Mouse (Mus musculus) adrenal gland, adult 2 months (tissue): Measurements from ENCODE around the gene Myo1b. TPM values are rescaled to one million over a fixed set of nuclear protein-coding genes. Genes with fewer than 3 reads are reported as not detected.

ENCODE experiments used
- DNase-seq: peaks from one replicate; pipeline ENCODE4 v3.0.0; 2021
- polyA plus RNA-seq: library from polyadenylated mRNA; depleted of rRNA; stranded (reverse); fragments of >200 nt; gene quantifications from 2 replicates; pipeline ENCODE4 v1.2.3, GENCODE M21; 2012
- total RNA-seq, 2 experiments: library from RNA; stranded (reverse); gene quantifications; 2 replicates each; pipeline ENCODE4 v1.2.3; 2021

The Myo1b gene
- total and polyA plus RNA-seq, 3 experiments = 11.3 to 50.4 (median 43.8) TPM

DNA sequence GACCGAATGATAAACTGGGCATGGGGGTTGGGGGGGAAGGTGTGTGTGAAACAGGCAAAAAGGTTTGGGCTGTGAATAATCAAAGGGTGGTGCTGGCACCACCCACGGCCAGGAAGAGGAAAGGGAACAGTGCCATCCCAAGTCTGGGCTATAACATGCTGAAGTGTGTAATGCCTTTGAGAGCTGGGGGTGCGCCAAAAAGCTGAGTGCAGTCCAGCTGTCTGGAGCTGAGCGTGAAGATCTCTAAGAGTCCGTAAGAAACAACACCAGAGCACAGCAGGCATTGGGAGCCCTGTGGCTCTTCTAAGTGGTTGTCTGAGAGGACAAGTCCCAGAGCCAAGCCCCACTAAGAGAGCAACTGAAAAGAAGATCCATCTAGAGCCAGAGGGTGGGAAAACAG is 63.6 kb downstream of the Myo1b start:
- no peak for DNase-seq

DNA sequence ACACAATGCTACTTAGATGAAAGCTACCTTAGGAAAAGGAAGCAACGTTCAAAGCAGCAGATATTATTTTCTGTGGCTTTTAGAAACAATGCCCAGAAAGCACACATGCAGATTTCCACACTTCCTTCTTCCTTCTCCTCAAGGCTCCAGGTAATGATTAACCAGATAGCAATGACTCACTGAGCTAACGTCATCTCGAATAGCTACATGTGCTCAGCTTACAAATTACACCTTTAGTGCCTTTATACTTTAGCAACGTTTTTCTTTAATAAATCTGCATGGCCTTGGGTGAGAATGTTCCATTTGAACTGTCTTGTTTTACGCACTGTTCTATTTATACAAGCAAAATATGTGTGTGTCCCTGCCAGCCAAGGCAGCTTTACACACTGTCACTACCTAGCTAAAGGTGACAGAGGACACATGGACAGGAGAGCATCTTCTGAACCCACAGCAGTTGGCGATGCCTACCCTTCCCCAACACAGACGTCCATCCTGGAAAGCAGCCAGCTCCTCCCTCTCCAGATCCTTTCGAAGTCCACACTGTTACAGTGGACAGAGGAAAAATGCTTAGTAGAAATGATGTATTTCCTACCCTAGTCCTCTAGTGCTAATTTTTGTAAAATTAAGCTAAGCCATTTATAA is 66.2 kb downstream of the Myo1b start:
- no peak for DNase-seq

DNA sequence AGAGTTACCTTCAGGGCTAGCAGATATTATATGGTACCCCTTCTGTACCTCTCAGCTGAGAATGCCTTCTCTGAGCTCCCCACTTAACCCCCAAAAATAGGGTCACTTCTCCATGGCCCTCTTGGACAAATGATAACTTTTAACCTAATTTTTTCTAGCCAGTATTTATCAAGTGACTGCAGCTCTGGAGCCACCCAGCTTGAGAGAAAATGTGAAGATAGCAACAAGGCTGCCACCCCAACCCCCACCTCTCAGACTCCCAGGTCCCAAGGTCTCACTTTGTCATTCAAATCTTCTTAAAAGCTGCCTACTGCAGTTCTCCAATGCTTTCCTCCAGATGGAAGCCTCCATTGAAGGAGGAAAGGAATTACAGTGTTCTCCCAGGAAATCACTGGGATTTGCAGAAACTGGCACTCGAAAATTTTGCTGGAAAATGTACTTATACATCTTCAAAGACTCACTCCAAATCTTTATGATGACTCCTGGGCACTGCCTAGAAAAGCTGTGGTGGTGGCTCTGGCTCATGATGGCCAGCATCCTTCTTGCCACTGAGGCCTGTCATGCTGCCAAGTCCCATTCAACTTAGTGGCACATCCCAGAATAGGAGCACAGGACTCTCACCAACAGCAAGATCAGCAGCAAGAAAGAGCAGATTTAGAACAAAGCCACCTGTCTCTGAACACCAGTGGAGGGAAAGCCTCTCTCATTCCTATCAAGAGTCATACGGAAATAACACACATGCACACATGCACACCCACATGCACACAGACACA is 70.4 kb downstream of the Myo1b start:
- no peak for DNase-seq

DNA sequence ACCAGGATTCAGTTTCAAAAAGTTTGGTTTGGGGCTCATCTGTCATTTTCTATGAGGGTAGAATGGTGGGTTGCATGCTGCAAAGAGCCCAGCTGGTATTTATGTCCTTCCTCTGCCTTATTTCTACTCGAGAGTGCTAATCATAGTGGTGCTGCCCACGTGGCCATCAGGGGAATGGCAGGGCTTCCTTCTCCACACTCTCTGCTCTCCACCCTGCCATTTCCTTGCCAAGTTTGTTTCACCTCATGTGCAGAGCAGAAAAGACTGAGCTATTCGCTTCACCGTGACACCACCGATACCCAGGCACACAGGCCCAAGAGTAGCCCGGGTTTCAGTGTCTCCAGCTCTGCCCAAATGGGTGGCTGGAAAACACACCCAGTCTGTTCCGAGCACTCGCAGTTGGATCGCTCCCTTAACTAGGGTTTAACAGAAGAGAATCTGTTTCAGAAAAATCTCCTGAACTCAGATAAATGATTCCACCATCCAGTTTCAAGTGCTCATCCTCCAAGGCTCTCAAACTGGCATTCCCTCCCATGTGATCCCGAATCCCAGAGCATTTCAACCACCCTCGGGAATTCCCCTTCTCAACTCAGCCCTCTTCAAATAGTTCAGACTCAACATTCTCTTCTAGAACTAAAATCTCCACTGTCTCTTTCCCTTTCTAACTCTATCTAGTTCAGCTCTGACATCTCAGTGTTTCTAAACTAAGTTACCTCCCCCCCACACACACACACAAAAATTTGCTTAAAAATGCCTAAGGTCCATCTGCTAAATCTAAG is 77.8 kb downstream of the Myo1b start:
- DNase-seq = no peak

DNA sequence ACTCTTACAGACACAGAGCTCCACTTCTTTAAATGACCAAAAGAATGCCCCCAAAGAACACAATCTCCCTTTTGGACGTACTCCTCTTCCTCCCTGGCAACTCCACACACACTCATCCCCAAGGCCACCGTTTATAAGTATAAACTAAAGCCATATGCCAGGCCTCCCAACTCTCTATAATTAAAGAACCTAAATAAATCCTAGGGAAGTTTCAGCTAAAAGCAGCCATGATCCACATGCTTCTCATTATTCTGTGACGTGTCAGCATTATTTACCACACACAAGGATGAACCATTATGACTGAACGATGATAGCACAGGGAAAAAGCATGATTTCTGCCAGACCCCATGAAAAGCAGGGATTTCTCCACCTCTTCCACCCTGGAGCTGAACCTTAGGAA is 78.6 kb downstream of the Myo1b start:
- no peak for DNase-seq

DNA sequence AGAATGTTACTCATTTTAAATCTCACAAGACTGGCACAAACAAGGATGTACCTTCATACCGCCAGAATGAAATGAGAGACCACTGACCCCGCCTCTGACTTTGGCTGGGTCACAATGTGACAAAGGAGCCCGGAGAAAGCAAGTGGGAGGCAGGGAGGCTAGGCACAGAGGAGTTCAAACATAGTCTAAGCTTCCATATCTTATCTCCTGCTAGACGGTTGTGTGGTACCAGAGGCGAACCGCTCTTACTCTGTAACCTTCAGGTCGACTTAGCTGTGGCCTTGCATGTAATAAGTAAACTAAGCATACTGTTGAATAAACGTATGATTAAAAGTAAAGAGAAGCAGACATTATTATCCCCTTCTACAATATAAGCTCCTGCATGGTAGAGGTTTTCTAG is 80.1 kb downstream of the Myo1b start:
- DNase-seq = no peak

DNA sequence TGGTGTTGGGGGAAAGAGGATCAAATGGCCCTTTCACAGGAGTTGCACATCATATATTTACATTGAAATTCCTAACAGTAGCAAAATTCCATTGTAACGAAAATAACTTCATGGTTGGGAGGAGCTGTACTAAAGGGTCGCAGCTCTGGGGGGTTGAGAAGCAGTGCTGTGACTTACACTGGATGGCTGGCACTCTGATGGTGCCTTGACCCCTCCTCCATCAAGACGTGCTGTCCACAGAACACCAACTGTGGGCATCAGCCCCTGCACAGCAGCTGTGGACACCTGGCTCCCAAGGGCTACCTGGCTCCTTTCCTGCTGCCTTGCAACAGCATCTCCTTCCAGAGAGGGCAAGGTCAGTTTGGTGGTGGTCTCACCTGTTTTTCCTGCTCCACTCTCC is 81.8 kb downstream of the Myo1b start:
- no peak for DNase-seq

DNA sequence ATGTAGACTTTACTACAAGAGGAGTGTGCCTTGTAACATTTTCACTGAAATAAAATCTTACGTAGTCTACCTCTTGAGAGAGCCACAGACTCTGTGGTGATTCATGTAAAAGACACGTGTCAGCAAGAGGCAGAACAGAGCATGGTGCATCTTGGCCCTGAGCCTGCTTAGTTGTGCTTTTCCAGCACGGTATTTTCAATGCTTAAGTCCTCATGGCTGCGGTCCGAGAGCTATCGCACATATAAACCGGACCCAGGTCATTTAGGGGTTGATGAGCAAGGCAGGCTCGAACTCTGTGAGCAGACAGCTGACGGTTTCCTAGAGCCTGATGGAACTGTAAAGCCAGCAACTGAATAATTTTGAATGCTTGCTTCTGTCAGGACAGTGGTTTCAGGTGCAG is 86.5 kb downstream of the Myo1b start:
- peak; percentile 60 for DNase-seq

DNA sequence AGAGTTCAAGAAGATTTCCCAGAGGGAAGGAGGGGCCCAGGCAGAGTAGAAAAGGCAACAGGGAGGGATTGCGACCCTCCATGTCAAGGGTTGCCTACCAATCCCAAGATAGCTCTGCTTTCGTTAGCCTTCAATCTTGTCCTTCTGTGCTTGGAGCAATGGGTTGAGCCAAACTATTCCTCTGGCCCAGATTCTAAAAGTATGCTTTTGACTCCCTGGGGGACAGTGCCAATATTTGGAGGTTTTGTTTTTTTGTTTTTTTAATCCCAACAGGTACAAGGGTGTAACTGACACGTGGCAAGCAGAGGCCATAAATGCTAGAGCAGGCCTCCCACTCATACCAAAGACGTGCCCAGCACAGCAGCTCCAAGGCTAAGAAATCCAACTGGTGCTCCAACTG is 93.3 kb downstream of the Myo1b start:
- DNase-seq = no peak

DNA sequence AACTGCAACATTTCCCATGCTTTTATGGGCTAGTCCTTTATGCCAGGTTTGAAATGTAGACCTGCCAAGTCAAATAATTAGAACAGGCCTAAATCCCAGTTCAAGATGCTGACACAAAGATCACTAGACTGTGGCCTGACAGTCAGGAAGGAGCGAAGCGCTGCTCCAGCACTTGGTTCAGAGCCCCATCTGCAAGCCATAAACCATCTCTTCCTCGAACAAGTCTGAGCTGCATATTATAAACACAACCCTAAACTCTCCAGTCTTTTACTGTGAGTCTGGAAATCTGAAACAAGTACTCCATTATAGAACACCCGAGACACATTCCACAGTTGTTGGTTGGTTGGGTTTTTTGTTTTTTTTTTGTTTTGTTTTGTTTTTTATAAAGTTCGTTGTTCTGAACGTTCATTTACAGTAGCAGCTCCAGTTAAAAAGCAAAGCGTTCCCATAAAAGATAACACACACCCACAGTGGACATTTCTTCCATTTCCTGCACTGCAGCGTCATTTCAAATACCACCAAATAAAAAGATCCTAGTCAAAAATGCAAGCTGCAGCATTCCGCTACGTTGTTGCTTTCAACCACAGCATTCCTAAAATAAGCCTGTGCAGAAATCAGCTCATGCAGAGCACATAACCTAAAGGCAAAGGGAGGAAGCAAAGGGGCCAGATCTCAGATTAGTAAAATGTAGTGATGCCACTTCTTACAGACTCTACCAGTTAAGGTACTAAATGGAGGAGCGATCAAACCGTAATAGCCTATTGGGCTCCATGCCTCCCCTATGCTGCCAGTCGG is 94.0 kb downstream of the Myo1b start:
- no peak for DNase-seq

DNA sequence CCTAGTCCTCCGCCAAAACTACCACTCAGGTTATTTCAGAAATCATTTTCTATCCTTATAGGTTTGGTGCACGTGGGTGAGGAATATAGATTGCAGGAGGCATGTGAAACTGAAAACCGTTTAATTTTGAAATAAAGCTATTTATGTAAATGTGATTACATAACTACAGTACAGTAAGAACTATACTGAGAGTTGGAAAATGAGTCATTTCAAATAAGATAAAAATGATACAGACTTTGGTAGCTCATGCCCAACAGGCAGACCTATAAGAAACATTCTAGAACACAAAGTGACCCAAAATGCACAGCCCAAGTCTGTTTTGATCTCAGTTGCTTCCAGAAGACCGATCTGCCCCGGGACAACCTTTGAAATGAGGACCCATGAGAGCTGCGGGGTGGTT is 95.4 kb downstream of the Myo1b start:
- no peak for DNase-seq

DNA sequence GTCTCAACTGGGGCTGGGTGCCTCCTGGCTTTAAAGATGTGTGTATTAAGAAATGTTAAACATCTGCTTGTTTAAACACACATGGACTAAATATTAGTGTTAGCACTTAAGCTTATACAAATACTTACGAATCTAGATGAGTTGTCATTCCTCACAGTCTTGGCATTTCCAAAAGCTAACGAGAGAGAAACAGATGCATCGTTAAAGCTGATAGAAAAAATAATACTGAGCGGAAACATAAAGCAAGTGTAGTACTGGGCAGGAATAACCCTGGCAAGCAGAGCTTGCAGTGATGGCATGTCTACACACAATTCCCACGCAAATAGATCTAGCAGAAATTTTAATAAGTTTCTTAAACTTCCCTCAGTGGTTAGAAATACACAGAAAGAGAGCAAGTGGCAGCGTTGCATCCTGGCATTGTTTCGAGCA is 95.8 kb downstream of the Myo1b start:
- DNase-seq = no peak

DNA sequence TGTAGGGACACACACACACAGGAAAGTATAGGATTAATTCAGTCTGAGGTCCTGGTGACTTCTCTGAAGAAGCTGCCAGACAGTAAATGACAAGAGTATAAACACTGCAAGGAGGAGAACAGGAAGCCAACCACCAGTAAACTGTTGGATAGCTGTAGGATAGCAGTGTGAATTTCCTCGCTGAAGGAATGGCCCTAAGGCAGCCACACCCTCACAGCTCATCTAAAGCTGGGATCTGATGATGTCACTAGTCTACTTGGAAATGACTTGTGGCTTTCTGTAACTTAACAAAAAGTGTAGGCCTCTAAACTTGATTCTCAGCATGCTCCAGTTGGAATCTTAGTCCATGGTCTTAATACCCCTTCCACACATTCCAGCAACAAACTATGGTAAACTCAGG is 100.2 kb downstream of the Myo1b start:
- no peak for DNase-seq

DNA sequence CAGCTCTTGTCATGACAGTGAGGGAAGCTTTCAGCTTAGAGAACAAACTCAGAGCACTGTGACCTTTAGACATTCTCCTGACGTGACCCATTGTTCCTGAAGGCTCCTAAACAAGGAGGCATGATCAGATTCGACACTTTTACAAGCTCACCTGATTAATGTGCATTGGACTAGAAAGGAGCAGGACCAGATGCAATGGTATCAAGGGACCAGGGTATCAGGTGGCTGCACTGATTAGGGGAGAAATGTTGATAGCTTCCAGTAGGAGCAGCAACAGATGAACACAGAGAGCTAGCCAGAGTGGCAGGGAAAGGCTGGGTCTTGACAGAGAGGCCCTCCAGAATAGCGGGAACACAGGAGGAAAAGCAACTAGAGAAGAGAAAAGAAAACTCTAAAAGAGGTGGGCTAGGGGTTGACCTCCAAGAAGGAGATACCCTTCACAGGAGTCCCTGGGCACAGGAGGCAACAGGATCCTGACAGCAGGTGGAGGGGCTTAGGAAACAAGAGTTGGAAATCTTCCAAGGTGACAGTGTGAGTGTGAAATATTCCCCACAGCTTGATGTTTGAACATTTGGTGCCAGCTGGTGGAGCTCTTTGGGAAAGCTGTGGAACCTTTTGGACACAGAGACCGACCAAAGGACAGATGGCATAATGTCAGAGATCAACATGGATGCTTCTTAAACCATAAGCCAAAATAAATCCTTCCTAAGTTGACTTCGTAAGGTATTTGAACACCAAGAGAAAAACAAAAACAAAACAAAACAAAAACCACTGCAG is 100.8 kb downstream of the Myo1b start:
- DNase-seq = no peak

DNA sequence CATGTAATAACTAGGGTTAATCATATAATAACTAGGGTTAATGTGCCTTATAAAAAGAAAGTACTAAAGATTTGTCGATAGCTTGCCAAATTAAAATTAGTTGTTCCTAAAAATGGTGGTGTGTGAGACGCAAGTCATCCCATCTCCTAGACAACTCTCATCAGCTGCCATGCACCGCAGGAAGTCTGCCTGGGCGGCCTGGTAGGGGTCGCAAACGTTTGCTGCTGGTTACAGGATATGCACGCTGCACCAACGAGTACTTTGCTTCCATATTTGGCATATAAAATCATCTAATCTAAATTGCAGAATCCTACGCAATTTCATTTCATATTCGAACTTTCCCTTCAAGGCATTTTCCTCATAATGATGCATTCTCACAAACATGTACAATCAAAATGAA is 107.0 kb downstream of the Myo1b start:
- DNase-seq = no peak

DNA sequence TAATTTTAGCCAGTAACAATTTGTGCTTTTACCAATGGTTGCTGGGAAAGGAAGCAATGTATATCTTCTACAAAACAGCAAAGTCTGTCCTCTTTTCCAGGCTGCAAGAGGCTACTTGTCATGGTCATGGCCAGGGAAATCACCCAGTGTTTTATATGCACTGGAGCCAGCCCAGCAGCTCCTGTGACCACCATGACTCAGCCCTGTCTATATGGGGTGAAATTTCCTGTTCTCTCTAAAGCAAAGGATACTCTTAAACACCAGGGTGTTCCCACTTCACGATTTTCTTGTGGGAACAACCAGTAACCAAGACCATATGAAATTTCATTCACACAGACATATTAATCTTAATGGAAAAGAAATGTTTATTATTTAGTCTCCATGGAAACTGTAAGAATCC is 107.6 kb downstream of the Myo1b start:
- DNase-seq = peak; percentile 41

DNA sequence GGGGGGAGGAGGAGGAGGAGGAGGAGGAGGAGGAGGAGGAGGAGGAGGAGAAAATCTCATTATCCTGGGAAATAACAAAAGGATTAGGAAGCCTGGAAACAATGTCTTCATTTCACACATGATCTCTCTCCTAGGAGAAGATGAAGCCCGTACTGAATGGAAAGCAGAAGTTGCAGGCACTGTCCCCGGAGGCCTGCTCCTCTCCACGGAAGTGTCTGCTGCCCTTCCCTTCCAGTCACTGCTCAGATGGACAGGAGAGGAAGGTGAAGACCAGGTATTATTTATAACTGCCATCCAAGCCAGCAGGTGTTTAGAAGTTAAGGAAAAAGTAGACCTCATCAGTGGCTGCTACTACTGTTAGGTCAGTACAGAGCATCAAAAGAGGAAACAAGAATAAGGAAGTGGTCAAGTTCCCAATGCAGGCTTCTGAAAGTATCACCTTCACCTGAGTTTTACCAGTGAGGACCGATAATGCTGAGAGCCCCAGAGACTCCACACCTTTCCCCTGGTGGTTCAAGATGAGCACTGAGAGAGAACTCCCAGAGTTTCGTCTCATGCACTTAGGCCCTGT is 110.7 kb downstream of the Myo1b start:
- no peak for DNase-seq

DNA sequence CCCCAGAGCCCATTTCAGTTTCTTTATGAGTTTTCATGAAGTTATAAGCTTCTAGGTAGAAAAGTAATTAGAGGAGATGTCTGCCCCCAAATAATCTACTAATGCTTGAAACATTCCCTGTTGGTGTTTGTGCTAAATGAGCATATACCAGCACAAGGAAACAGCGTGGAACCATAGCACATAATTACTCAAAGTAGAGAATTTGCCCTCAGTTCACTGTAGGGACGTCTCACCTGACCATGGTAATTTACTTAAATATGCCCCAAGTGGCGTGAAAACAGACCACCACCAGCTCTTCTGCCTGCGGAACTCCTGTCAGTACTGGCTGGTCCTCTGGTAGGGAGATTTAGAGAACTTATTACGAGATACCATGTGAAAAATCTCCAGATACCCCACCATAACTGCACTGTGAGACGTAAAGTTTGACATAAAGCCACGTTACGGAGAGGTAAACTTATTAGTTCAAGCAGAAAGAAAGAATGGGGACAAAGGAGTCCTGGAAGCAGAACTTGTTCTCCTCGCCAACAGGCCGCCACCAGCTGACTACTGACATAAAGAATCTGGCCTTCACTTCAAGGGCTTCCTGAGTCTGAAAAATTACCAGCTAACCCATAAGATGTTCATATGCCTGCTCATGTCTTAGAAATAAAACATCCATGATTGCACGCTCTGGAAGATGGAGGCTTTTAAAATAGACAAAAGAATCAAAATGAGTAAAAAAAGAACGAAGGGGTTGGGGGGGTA is 111.4 kb downstream of the Myo1b start:
- peak; percentile 68 for DNase-seq

DNA sequence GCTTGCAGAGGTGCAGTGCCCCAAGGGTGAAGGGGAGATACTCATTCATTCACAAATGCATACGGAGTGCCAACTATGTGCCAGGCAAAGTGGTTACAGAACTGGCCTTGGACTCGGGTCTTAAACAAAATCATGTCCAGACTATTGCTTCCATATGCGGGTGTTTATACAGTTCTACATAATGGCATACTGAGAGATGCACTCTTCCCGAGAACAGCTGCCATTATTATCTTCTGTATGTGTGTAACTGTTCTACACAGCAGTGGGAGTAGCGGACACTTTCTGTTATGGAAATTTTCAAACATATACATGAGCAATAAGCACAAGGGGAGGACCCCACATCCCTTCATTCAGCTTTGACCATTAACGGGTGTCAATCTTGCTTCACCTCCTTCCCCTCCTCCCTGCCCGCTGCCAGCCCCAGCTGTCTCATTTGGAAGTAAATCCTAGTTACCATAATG is 117.8 kb downstream of the Myo1b start:
- no peak for DNase-seq

DNA sequence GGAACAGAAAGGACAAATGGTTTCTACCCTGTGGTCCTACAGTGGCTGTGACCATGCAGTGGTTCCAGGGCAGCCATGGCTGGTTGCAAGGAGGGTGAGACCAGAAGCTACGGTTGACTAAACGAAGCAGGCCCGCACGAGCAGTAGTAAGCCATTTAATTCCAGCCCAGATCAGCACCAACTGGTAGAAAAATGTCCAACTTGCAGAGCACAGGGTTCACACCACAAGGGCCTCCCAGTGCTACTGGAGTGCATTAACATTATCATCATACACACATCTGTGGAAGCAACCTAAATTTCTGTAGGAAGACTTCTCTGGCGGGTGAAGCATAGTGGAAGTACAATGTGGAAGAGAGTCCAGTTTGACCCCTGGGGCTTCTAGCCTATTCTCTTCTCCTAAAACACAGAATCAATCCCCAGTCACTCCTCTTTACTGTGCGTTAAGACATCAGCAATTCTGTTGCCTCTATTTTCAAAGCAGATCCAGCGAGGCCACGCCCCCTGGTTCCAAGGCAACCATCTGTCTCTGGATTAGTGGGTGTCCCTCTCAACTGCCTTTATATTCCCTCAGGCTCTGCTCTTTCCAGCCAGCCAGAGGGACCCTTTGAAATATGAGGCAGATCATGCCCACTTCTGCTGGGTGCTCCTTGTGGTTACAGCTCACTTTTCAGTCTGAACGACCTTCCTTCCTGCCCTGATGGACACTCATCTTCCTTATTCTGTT is 120.1 kb downstream of the Myo1b start:
- DNase-seq = peak; percentile 39
